Mouse (Mus musculus) stomach, postnatal 0 days (tissue): Measurements from ENCODE around the gene R3hdm1.

Experiments used
- CTCF ChIP-seq: IDR thresholded peaks from 2 replicates; pipeline ENCODE4 v1.5.1; 2016; ENCODE audit warnings: antibody characterized with exemption, low read depth, mild to moderate bottlenecking, moderate library complexity
- EP300 ChIP-seq: optimal IDR thresholded peaks from 2 replicates; pipeline ENCODE3; 2016; ENCODE audit warnings: antibody characterized with exemption

DNA sequence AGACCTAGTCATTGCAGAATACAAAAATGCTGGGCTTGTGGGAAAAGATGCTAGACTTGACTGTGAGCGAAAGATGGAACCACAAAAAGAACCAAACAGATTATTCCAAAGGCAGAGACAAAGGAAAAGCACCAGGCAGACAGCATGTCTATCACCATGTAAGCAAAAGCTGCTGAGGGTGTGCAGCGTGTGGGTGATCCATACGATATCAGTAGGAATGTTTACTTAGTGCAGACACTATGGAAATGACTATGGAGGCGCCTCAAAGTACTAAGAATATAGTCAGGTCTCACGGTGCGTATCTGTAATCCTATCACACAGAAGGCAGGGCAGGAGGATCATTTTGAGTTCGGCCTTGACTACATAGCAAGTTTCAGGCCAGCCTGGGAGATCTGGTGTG lies 21.2 kb upstream of the R3hdm1 start:
- no peak for TF ChIP-seq CTCF
- no peak for TF ChIP-seq EP300
